Mouse (Mus musculus): ENCODE measurements around the gene Adgrl2.

The Adgrl2 gene

DNA sequence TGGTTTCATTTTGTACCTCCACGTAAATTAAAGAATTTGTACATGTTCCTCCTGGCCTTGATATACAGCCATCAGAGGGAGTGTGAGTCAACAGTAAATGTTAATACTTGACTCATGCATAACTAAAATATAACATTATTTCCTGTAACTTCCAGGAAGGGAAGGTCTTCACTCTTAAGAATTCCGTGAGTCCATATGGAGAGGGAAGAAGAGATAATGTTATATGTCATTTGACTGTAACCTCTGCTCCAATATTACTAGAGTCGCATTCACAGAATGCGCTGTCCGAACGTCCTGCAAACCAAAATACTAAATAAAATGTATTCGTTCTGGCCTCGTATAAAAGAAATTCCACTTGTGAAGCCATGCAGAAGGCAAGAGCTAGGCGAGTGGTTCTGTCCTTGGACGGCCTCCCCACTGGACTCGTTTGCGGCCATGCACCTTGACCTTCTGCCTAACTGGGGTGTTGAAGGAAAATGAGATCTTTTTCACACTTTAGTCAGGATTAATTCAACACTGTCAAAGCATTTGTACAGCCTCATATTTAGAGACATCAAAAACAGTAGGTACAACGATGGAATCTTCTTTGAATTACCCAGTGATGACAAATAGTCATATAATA is 68.3 kb downstream of the Adgrl2 start:
- DNase-seq (ENCODE audit: low spot score in 2 of 2): no peak

DNA sequence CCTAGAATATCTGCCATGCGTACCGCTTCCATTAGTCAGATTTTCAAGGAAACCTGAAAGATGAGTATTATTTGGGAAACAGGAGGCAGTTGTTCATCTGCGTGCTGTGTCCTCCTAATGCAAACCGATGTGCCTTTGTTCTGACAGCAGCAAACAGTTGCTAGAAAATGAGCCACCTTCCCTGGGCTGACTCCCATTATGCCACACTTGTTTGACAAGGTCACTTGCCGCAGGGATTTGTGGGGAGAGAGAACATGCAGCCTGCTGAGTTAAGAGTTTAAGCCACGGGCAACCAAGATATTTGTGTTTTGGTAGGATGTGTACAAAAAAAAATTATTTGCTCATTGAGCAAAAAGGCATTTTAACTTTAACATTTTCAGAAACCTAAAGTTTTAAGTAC is 69.5 kb downstream of the Adgrl2 start:
- DNase-seq (ENCODE audit: low spot score in 2 of 2): no peak

DNA sequence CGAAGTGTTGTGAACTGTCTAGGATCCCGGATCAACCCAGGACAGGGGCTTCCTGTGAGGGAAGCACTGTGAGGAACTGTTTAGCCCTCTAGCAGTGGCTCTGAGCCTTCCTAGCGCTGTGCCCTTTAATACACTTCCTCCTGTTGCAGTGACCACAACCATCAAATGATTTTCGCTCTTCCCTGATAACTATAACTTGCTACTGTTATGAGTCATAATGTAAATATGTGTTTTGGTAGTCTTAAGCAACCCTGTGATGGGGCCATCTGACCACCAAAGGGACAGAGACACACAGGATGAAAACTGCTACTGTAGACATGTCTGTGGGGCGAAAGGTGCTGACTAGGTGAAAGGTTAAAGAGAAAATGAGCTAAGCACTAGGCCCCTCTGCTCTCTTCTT is 71.9 kb downstream of the Adgrl2 start:
- DNase-seq (ENCODE audit: low spot score in 2 of 2): no peak

DNA sequence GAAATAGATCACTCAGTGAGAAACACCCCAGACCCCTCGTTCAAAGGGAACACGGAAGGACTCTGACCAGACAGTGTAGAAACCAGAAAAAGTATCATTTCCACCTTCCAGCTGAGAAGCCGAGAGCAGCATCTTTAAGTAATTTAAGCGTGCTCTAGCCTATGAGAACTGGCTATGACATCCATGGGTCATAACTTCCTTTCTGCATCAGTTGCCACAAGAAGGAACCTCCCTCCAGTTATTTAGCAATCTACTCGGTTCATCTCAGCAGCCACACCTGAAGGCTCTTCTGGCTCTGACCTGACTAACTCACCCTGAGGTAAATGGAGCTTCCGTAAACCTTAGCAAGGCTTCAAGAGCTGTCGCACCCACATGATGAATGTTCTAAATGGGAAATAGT is 72.5 kb downstream of the Adgrl2 start:
- no peak for DNase-seq (ENCODE audit: low spot score in 2 of 2)

DNA sequence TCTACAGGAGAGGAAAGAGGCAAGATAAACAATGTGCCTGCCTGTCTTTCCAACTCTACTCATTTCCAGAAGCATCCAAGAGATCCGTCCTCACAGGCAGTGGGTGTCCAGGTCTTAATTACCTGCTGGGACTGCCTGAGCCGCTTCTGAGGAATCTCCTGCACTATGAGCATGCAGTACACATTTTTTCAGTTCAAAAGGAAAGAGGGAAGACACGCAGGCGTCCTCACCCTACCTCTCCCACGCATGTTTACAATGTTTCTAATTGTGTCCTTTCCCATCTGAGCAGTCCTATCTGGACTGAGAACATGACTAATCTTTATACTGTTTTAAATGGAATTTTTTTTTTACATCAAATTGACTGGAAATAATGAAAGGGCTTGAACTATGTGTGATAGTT is 74.1 kb downstream of the Adgrl2 start:
- DNase-seq (ENCODE audit: low spot score in 2 of 2): no peak

DNA sequence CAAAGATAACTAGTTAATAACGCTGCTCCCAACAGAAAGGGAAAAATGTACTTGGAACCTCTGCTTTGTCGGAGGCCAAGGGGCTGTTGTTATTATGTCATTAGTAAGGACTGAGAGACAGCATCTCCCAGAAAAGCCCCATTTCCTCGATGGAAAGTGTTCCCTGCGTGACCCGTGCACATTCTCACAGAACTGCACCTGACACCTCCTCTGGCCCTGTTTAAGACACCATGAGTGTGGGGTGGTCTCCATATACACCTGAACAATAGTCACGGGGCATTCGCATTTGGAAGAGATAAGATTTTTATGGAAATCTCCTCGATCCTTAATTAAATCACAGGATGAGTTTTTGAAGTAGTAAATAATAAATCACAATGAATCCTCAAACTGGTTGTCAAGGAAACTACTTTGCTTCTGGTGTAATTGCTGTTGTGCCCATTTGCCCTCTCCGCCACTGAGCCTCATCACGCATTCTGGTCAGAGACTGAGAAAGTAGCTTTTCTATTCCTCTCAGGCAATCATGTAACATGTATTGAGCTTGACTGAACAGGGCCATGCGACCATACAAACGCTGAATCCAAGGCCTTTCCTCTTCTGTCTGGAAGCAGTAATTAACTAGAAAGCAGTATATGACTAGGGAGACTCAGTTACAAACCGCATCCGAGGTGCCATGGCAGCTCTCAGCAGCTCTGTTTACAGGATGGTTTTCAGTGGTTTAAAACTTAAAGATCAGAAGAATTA is 77.2 kb downstream of the Adgrl2 start:
- DNase-seq (ENCODE audit: low spot score in 2 of 2): no peak

DNA sequence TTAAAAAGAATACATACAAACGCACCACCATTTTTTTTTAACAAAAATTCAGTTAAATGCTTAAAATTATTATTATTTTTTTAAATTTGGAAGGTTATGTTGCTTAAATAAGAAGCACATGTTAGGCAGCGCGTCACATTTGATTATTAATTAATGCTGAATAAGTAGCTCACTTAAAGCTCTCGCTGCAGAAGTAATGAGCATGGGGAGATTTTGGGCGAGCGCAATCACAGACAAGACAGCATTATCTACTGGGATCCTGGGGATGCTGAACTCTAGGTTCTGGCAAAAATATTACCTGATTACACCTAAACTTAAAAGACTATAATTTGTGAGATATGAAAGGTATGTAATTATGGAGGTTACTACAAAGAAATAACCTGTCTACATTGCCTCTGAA is 77.8 kb downstream of the Adgrl2 start:
- DNase-seq (ENCODE audit: low spot score in 2 of 2): no peak

DNA sequence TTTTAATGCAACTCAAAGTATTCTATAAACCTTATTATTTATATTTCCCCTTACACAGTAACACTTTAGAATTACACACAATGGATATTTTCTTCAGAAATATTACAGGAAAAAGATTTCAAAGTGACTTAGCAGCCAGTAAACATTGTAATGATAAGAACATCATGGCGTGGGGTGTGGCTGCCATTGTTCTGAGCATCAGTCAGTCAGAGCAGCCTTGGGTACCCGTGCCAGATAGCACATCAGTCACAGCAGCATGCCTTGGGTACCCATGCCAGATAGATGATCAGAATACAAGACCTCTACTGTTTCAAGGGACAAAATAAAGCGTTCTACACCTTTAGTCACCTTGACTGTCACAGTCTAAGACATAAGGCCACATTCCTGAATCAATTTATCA is 82.5 kb downstream of the Adgrl2 start:
- no peak for DNase-seq (ENCODE audit: low spot score in 2 of 2)

DNA sequence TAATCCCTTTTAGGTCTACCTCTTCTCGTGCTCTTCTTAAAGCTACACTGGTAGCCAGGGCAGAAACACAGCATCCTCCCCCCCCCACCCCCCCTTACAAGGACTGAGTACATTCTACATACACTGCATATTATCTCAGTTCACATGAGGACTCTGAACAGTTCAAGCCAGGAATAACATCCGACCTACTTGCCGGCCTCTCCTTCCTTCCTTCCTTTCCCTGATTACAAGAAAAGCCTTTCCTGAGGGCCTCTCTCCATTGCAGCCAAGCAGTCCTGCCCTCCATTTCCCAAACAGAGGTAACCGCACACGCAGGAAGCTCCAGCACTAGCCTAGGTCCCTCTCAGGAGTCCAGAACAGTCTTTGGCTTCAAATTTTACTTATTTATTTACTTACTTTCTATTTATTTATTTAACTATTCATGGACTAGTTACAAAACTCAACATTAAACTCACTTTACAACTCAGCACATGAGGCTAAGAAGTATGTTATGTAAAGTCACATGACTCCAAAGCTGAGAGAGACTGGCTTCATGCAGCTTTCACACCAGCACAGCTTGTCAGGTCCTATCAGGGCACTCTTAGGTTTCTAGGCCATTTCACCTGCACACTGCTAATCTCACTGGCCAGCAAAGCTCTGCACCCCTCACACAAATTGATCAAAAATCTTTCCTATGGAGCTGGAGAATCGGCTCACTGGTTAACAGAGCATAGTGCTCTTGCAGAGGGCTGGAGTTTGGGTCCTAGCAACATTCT is 83.2 kb downstream of the Adgrl2 start:
- DNase-seq (ENCODE audit: low spot score in 2 of 2): no peak

DNA sequence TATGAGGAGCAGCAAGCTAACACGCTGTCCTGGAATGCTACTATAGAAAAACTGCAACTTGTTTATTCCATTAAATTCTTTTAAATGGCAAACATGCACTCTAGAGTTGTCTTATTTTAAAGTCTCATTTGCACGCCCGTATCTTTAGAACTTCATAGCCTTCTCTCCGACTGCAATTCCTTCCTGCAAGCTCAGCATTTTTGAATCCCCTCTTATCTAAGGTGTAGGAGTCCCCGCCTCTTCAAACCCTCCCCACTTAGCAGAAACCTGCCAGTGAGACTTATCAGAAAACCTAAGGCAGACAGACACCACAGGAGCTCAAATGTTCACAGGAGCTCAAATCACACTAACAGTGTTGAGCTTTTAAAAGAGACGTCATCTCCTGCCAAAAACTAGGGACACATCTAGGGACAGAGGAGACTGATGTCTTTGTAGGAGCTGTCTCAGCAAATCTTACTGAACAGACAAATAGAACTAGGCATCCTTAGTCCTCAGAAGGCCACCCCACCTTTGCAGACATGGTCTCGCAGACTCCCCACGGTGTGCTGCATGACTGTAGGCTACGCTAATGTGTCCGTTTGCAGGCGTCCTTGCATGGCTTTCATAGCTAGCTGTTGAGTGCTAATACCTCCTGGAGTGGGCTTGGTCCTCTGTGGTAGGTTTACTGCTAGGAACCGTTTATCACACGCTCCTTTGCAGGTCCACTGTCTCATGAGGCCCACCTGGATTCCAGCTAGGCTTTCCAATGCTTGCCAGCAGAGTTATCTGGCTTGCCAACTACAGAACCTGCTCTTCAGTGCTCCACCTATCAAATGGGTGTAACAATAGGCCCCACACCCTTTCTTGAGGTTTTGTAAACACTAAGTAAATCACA is 84.2 kb downstream of the Adgrl2 start:
- no peak for DNase-seq (ENCODE audit: low spot score in 2 of 2)

DNA sequence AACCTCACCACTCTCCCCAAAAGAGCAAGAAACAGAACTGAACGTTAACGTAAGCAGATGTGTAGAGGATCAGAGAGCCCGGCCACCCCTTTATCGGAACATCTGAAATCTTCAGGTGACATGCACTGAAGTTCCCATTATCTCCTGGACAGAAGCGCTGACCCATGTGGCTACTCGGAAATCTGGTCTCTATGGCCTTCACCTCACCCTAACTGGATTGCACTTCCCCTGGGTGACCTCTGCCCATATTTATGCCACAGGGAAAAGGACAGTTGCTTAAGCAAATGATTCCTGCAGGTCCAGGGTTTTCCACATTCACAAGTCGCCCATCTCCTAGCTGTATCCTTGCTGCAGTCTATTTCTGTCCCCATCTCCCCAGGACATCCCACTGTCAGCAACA is 84.9 kb downstream of the Adgrl2 start:
- DNase-seq (ENCODE audit: low spot score in 2 of 2): no peak

DNA sequence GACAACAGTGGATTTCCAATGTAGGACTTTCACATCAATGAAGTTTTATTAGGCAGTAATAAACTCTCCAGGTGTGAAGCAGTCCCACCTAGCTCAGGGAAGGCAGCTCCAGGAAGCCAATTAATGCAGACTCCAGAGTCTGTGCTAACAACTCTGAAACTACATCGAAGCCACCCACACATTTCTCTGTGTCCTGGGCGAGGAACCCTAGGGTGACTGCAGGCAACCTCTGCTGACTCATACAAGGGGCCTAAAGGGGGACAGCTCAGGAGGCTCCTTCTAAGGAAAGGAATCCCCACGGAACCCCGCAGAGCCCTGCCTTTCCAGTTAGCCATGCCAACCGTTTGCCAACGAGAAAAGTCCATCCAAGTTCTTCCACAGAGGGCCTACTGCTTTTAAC is 90.5 kb downstream of the Adgrl2 start:
- no peak for DNase-seq (ENCODE audit: low spot score in 2 of 2)

DNA sequence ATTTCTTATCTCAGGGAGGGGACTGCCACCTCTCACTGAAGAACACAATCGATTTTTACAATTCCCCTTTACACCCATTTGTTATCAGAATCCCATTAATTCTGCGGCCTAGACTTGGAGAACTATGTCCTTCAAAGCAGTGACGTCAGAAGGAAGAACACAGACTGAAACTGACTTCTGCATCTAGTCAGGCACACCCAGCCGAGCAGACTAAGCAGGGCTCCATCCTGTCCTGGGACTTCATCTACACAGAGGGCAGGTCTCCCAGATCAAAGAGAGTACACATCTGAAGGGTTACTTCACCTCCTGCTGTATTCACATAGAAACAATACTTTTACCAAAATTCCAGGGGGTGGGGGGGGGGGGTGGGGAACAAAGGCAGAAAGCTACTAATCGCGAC is 90.9 kb downstream of the Adgrl2 start:
- DNase-seq (ENCODE audit: low spot score in 2 of 2): no peak

DNA sequence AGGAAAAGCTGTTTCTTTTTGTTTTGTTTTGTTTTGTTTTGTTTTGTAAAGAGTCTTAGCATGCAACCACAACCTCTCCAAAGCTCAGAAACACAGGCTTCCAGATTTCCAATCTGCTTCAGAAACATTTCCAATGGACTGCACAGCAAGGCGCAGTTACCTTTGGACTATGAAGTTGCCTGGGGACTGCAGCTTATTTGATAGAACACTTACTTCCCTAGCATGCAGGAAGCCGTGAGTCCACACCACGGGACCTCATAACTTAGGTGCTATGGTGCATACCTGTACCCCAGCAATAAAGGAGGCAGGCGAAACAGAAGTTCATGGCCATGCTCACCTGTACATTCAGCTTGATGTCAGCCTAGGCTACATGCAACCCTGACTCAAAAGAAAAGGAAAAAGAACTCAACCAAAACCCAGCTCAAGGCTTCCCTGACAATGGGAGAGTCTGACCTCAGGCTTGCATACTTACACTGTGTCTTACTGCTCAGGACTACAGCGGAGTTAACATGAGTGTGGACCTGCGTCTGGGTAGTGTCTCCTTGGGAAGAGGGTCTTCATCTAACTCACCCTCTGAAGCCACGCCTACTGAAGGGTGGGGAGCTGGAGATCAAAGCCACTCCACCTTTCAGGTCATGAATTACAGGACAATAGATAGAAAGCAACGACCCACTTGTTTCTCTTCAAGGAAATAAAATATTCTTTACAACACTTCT is 91.7 kb downstream of the Adgrl2 start:
- no peak for DNase-seq (ENCODE audit: low spot score in 2 of 2)

DNA sequence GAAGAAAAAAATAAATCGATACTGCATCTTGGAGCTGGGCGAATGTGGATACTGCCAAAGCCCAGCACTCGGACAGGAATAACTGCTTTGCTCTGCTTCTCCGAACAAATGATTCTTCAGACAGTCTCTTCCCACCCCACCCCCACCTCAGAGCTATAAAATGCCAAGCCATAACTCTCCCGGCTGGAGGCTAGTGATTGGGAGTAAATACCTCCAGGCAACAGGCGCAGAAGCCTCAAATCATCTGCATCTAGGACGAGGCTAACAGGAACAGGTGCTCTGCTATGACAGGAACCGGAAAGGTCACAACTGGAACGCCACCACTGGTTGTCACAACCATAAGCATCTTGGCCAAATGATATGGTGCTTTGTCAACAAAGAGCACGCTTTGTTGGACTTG is 94.1 kb downstream of the Adgrl2 start:
- no peak for DNase-seq (ENCODE audit: low spot score in 2 of 2)

DNA sequence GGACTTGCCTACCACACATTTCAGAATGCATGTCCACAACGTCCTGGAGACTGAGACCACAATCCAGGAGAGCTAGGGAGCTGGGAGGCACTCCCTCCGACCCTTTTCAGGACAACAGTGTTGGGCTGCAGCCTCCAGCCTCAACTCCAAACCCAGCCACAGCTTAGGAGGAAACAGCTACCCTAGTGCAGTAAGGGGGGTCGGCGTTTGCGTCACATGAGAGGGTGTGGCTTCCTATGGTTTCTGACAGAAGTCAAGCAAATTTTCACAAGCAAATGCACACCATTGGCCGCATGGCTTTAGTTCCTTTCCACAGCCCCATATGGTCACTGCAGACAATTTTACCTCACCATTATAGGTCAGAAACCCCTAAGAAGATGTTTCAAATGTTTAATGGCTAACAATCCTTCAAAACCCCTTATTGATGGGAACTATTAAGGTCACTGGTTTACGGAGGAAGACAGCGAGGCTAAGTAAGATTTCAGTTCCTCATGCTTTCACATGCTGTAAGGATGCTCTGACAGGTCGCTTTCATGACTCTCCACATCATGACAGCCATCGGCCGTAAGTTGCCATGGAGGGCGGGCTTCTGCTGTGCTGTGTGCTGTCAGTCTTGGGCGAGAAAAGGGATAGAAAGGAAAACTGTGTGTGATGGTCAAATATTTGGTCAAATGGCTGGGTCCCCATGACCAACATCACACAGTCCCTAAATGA is 94.8 kb downstream of the Adgrl2 start:
- DNase-seq (ENCODE audit: low spot score in 2 of 2): no peak

DNA sequence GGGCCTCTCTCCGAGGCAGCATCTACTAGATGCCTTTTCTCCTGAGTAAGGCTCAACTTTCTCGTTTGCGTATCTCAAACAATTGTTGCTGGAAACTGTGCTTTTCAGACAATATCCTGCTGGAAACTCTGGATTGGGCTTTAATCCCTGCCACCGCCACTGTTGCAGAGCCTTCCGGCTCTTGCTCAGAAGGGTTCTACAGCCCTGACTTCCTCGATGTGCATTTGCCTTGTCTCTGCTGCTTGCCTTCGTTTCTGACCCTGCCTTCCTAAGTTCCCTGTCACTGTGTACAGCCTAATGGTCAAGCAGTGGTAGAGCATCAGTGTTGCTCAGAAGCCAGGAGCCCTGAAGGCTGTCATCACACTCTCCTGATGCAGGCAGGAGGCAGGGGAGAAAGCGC is 95.5 kb downstream of the Adgrl2 start:
- no peak for DNase-seq (ENCODE audit: low spot score in 2 of 2)

DNA sequence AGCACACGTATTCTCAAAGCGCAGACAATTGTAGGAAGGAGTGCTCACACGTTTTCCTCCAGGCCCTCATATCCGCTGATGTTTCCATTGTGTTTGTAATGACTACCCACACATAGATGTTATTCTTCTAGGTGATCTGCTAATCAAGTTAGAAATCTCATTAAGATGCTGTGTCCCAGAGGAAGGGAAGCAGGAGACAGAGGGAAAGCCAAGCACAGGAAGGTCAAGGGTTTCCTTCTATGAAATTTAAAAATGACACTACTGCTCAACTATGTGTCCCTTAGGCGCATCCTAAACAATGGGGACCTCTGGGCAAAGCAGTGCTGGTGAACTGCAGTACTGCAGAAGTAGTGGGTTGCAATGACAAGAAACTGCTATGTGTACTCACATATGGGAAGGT is 102.5 kb downstream of the Adgrl2 start:
- no peak for DNase-seq (ENCODE audit: low spot score in 2 of 2)

DNA sequence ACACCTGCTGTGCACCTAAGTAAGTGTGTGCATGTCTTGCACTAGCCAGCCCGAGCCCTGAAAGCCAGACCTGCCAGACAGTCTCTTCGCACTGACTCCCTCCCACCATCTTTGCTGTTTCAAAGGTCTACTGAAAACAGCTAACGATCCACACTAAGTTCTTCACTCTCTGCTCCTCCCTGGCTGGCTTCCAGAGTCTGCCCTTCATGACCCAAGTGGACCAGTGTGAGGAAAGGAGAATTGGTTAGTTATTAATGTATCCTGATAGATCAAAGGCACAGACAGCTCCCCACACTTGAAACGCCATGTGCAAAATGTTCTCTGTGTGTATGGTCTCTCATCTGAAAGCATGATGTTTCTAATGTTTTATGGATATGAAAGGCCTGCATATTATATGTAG is 103.4 kb downstream of the Adgrl2 start:
- no peak for DNase-seq (ENCODE audit: low spot score in 2 of 2)

DNA sequence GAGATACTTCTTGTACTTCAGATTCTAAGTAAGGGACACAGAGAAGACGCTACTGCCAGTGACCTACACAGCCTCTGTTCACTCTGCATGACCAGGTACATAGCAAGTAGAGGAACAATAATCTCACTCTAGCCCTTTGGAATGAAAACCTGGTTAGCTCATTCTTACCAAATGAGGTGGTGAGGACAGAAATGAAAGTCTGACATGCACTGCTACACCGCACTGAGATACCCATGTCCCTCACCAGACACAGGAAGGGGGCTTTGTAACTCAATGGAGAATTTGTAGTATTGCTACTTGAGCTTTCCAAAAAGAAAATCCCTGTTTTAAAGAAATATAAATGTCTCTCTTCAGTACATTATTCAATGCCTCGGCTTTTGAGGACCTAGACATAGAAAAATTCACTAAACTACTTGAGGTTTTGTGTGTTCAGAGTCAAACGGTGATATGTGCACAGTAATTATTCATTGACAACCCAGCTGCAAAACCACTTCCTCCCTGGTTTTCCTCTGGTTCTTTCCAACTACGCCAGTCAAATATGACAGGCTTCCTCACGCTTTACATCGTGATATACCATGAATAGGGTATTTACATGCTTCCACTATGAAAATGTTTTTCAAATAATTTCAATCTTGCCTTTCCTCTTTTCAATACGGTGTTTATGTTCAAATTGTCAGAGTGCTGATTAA is 104.2 kb downstream of the Adgrl2 start:
- no peak for DNase-seq (ENCODE audit: low spot score in 2 of 2)

Data from cerebellum, postnatal 4 days (tissue).